Mouse (Mus musculus) MEL (cell line): Measurements from ENCODE around the gene Drg2. TPM values are rescaled to one million over a fixed set of nuclear protein-coding genes. Genes with fewer than 3 reads are reported as not detected.

Experiments used
- DNase-seq: peaks from one replicate; pipeline ENCODE4 v3.0.0; 2011; ENCODE audit warnings: low read depth, low spot score
- H3K27ac ChIP-seq: 2 replicates; pipeline ENCODE4 v1.5.1; 2012; ENCODE audit warnings: low read depth, mild to moderate bottlenecking, control low read depth, low read length, moderate library complexity; ENCODE audit not compliant: control insufficient read depth
- H3K27me3 ChIP-seq, 2 experiments: fragments of 150-350 bp in 1 of 2; sonication (generic) in 1 of 2; 2 replicates each; pipeline ENCODE4 v1.6.1; 2012; ENCODE audit warnings: low read length in 2 of 2, mild to moderate bottlenecking in 2 of 2, improper control_type of control experiment in 1 of 2, moderate library complexity in 1 of 2; ENCODE audit not compliant: insufficient read depth in 2 of 2, control insufficient read depth in 1 of 2
- H3K36me3 ChIP-seq, 2 experiments: 2 replicates each; pipeline ENCODE4 v1.6.1; 2012 to 2014; ENCODE audit warnings: low read length in 2 of 2, improper control_type of control experiment in 1 of 2, inconsistent platforms in 1 of 2, mild to moderate bottlenecking in 1 of 2; ENCODE audit not compliant: insufficient read depth in 2 of 2, control insufficient read depth in 1 of 2
- H3K4me1 ChIP-seq, 2 experiments: fragments of 150-350 bp in 1 of 2; sonication (generic) in 1 of 2; 2 replicates each; pipeline ENCODE4 v1.6.1; 2012; ENCODE audit warnings: low read length in 2 of 2, improper control_type of control experiment in 1 of 2, mild to moderate bottlenecking in 1 of 2; ENCODE audit not compliant: insufficient read depth in 2 of 2, control insufficient read depth in 1 of 2
- H3K4me3 ChIP-seq, 2 experiments: fragments of 150-350 bp in 1 of 2; sonication (generic) in 1 of 2; 2 replicates each; pipeline ENCODE4 v1.5.1; 2012; ENCODE audit warnings: low read depth in 2 of 2, low read length in 2 of 2, mild to moderate bottlenecking in 2 of 2, moderate library complexity in 2 of 2, control low read depth in 1 of 2, improper control_type of control experiment in 1 of 2; ENCODE audit not compliant: control insufficient read depth in 1 of 2, insufficient read depth in 1 of 2
- H3K79me2 ChIP-seq: 2 replicates; pipeline ENCODE4 v1.6.1; 2012; ENCODE audit warnings: mild to moderate bottlenecking, low read length, moderate library complexity; ENCODE audit not compliant: control insufficient read depth, poor library complexity, insufficient read depth
- H3K9ac ChIP-seq: 2 replicates; pipeline ENCODE4 v1.6.1; 2012; ENCODE audit warnings: low read depth, mild to moderate bottlenecking, control low read depth, low read length, moderate library complexity; ENCODE audit not compliant: control insufficient read depth, poor library complexity, severe bottlenecking
- H3K9me3 ChIP-seq: fragments of 150-350 bp; sonication (generic); replicated peaks from 2 replicates; pipeline ENCODE4 v1.6.1; 2012; ENCODE audit warnings: mild to moderate bottlenecking, low read length, improper control_type of control experiment, moderate library complexity; ENCODE audit not compliant: insufficient read depth
- BHLHE40 ChIP-seq: IDR thresholded peaks from 2 replicates; pipeline ENCODE4 v1.6.1; 2012; ENCODE audit warnings: low read depth, mild to moderate bottlenecking, inconsistent platforms, low read length, improper control_type of control experiment, borderline replicate concordance
- CHD1 ChIP-seq: IDR thresholded peaks from 2 replicates; pipeline ENCODE4 v1.6.1; 2012; ENCODE audit warnings: low read depth, mild to moderate bottlenecking, inconsistent platforms, low read length, improper control_type of control experiment
- CTCF ChIP-seq, 3 experiments: IDR thresholded peaks in 2 of 3; conservative IDR thresholded peaks in 1 of 3; 2 replicates each; pipeline ENCODE4 v1.5.1; 2011 to 2012; ENCODE audit warnings: low read length in 3 of 3, low read depth in 2 of 3, mild to moderate bottlenecking in 2 of 3, improper control_type of control experiment in 1 of 3, inconsistent platforms in 1 of 3, mixed read lengths in 1 of 3, moderate library complexity in 1 of 3; ENCODE audit not compliant: control insufficient read depth in 1 of 3, insufficient read depth in 1 of 3, poor library complexity in 1 of 3, severe bottlenecking in 1 of 3
- E2F4 ChIP-seq: IDR thresholded peaks from 2 replicates; pipeline ENCODE4 v1.6.1; 2011; ENCODE audit warnings: low read depth, low read length, improper control_type of control experiment, borderline replicate concordance
- ELF1 ChIP-seq: IDR thresholded peaks from 2 replicates; pipeline ENCODE4 v1.6.1; 2014; ENCODE audit warnings: low read depth, mild to moderate bottlenecking, inconsistent platforms, low read length, improper control_type of control experiment, moderate library complexity
- ETS1 ChIP-seq: IDR thresholded peaks from 2 replicates; pipeline ENCODE4 v1.6.1; 2012; ENCODE audit warnings: low read depth, mild to moderate bottlenecking, inconsistent platforms, low read length, improper control_type of control experiment, moderate library complexity
- GABPA ChIP-seq: IDR thresholded peaks from 2 replicates; pipeline ENCODE4 v1.6.1; 2012; ENCODE audit warnings: low read depth, mild to moderate bottlenecking, inconsistent platforms, low read length, improper control_type of control experiment, moderate library complexity
- GATA1 ChIP-seq: IDR thresholded peaks from 2 replicates; pipeline ENCODE4 v1.6.1; 2011; ENCODE audit warnings: low read depth, low read length, improper control_type of control experiment
- HCFC1 ChIP-seq: IDR thresholded peaks from 2 replicates; pipeline ENCODE4 v1.6.1; 2012; ENCODE audit warnings: low read depth, mild to moderate bottlenecking, inconsistent platforms, low read length, improper control_type of control experiment, moderate library complexity
- JUND ChIP-seq: IDR thresholded peaks from 2 replicates; pipeline ENCODE4 v1.6.1; 2011; ENCODE audit warnings: low read depth, mild to moderate bottlenecking, improper control_type of control experiment, low read length
- MAX ChIP-seq: IDR thresholded peaks from 2 replicates; pipeline ENCODE4 v1.6.1; 2011; ENCODE audit warnings: low read length, improper control_type of control experiment
- MXI1 ChIP-seq: IDR thresholded peaks from 2 replicates; pipeline ENCODE4 v1.6.1; 2011; ENCODE audit warnings: mild to moderate bottlenecking, low read depth, low read length, improper control_type of control experiment
- MYB ChIP-seq: IDR thresholded peaks from 2 replicates; pipeline ENCODE4 v1.6.1; 2011; ENCODE audit warnings: mild to moderate bottlenecking, low read depth, low read length, improper control_type of control experiment
- POLR2AphosphoS2 ChIP-seq: IDR thresholded peaks from 2 replicates; pipeline ENCODE4 v1.6.1; 2011; ENCODE audit warnings: low read length, improper control_type of control experiment
- RAD21 ChIP-seq: IDR thresholded peaks from 2 replicates; pipeline ENCODE4 v1.6.1; 2011; ENCODE audit warnings: mild to moderate bottlenecking, low read depth, low read length, improper control_type of control experiment
- RCOR1 ChIP-seq: IDR thresholded peaks from 2 replicates; pipeline ENCODE4 v1.6.1; 2012; ENCODE audit warnings: low read depth, mild to moderate bottlenecking, inconsistent platforms, low read length, improper control_type of control experiment
- TAL1 ChIP-seq: IDR thresholded peaks from 2 replicates; pipeline ENCODE4 v1.6.1; 2012; ENCODE audit warnings: mild to moderate bottlenecking, inconsistent platforms, low read length, moderate library complexity, mixed read lengths
- TCF12 ChIP-seq: IDR thresholded peaks from 2 replicates; pipeline ENCODE4 v1.6.1; 2014; ENCODE audit warnings: low read depth, mild to moderate bottlenecking, inconsistent platforms, low read length, improper control_type of control experiment, moderate library complexity
- UBTF ChIP-seq: IDR thresholded peaks from 2 replicates; pipeline ENCODE4 v1.6.1; 2012; ENCODE audit warnings: low read depth, mild to moderate bottlenecking, inconsistent platforms, low read length, improper control_type of control experiment, moderate library complexity, borderline replicate concordance; ENCODE audit not compliant: insufficient read depth
- USF1 ChIP-seq: IDR thresholded peaks from 2 replicates; pipeline ENCODE4 v1.6.1; 2014; ENCODE audit warnings: low read depth, mild to moderate bottlenecking, inconsistent platforms, low read length, improper control_type of control experiment, moderate library complexity
- USF2 ChIP-seq, 2 experiments: IDR thresholded peaks; 2 replicates each; pipeline ENCODE4 v1.6.1; 2011 to 2012; ENCODE audit warnings: improper control_type of control experiment in 2 of 2, low read length in 2 of 2, borderline replicate concordance in 1 of 2, inconsistent platforms in 1 of 2, low read depth in 1 of 2, mild to moderate bottlenecking in 1 of 2; ENCODE audit not compliant: insufficient read depth in 1 of 2
- ZMIZ1 ChIP-seq: IDR thresholded peaks from 2 replicates; pipeline ENCODE4 v1.6.1; 2012; ENCODE audit warnings: low read depth, mild to moderate bottlenecking, inconsistent platforms, low read length, improper control_type of control experiment, moderate library complexity
- ZNF384 ChIP-seq: IDR thresholded peaks from 2 replicates; pipeline ENCODE4 v1.6.1; 2012; ENCODE audit warnings: low read depth, mild to moderate bottlenecking, inconsistent platforms, low read length, improper control_type of control experiment
- polyA plus RNA-seq, 2 experiments: library from polyadenylated mRNA; stranded (reverse) in 1 of 2; unstranded in 1 of 2; fragments of >175 nt in 1 of 2; fragments of >200 nt in 1 of 2; gene quantifications; 2 replicates each; pipeline versions ENCODE4 v1.2.1 to v1.2.4; 2012; ENCODE audit warnings: low replicate concordance in 2 of 2, low read depth in 1 of 2; ENCODE audit not compliant: insufficient read length in 2 of 2, insufficient read depth in 1 of 2, missing spikeins in 1 of 2
- total RNA-seq: library from RNA; depleted of rRNA; stranded (reverse); fragments of 300-350 nt; gene quantifications from 2 replicates; pipeline ENCODE4 v1.2.3, GENCODE M21; 2012

Drg2 gene
- total and polyA plus RNA-seq, 3 experiments: 121 to 214 (median 133) TPM

GRCm38 (mm10) chr11:60495692-60496091, 41.3 kb downstream of the Drg2 start:
- Histone ChIP-seq H3K27ac (no peak overlapping the region), H3K9me3 (no peaks in the 10 kb centered on the region), H3K4me1 (no peaks in the 10 kb centered on the region), H3K4me3 (no peak overlapping the region), H3K36me3 (no peaks in the 10 kb centered on the region), H3K79me2 (no peaks in the 10 kb centered on the region), H3K27me3 (peaks cover under 1 to 1% of the 10 kb centered on the region in 2 experiments; a peak in 1 of 4 replicates), H3K9ac (no peak overlapping the region)
- DNase-seq: no peak
- TF ChIP-seq RAD21 (peak; percentile 26), CTCF (IDR thresholded peaks at IDR 0.05 in 2 of 3, conservative IDR thresholded peaks at IDR 0.05 in 1 of 3; ENCODE audit: control insufficient read depth in 1 of 3, insufficient read depth in 1 of 3, low read depth in 2 of 3, low read length in 3 of 3, poor library complexity in 1 of 3, severe bottlenecking in 1 of 3) (peak in 1 of 3 experiments; percentile 18; a peak in 2 of 6 replicates), TCF12 (no peak)

DNA sequence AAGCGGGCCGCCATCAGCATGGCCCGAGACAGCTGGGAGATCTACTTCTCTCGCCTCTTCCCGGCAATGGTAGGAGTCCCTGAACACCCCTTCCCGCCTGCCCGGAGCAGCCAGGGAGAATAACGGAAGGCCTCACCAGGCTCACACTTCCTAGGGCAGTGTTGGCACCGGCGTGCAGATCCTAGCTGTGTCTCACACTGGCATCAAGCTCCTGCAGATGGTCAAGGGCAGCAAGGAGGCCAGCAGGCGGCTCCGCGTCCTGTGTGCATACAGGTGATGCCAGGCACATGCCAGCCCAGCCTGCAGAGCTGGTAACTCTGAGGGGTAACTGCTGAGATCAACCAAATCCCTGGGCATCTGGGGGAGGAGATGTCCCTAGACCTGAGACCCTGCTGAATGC, 52.9 kb downstream of the Drg2 start:
- no peaks in the 10 kb centered on the region for H3K79me2 ChIP-seq
- no peak overlapping the region for H3K27ac ChIP-seq
- TF ChIP-seq HCFC1 (no peak), GATA1 (no peak), BHLHE40 (no peak), USF1 (no peak), ELF1 (no peak), CHD1 (no peak), POLR2AphosphoS2 (no peak), USF2 (IDR thresholded peaks at IDR 0.05; ENCODE audit: borderline replicate concordance in 1 of 2, insufficient read depth in 1 of 2, low read depth in 1 of 2, low read length in 2 of 2) (no peak), RCOR1 (no peak), GABPA (no peak), JUND (no peak), UBTF (no peak), ZNF384 (no peak), ETS1 (no peak), TAL1 (no peak), MXI1 (no peak), MAX (no peak), MYB (no peak), E2F4 (no peak), ZMIZ1 (no peak)
- H3K4me1 ChIP-seq: peaks cover 0 to 14% of the 10 kb centered on the region in 2 experiments; a peak in 2 of 4 replicates
- H3K4me3 ChIP-seq: no peak overlapping the region
- peaks cover 3 to 15% of the 10 kb centered on the region in 2 experiments; a peak in 3 of 4 replicates for H3K27me3 ChIP-seq
- H3K9me3 ChIP-seq: no peaks in the 10 kb centered on the region
- DNase-seq: no peak
- 0 out of 4 replicates have a peak, but pooled peaks cover 0 to 3% of the 10 kb centered on the region in 2 experiments for H3K36me3 ChIP-seq
- no peak overlapping the region for H3K9ac ChIP-seq
